Mouse (Mus musculus) spleen, postnatal 36 days (tissue): ENCODE data around the gene Slc1a7.

Experiments used
- DNase-seq, 2 experiments: peaks; one replicate each; pipeline ENCODE4 v3.0.0; 2022; ENCODE audit warnings: low spot score in 2 of 2, mixed read lengths in 1 of 2

Slc1a7 gene

DNA sequence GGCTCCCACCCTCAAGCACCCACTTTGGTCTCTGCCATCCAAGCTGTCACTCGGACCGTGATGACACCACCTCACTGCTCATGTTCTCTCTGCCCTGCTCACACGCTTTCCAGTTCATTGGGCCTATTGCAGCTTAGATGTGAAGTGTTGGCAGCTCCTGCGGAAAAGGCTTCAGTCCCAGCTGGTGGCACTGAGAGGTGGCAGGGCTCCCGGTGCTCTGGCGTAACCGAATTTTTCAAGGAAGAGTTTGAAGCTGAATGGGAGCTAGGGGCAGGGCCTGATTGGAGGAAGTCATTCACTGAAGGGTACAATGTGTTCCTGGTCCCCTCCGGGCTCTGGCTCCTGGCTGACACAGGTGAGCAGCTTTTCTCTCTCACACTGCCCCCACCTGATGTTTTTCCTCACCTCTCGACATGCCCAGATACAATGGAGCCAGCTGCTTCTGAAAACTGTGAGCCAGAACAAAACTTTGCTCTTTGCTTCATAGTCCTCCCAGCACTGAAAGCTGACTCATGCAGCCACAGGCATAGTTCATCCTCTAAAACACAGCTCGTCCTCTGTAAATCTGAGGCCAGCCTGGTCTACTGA is 83.6 kb downstream of the Slc1a7 start:
- DNase-seq: no peak

DNA sequence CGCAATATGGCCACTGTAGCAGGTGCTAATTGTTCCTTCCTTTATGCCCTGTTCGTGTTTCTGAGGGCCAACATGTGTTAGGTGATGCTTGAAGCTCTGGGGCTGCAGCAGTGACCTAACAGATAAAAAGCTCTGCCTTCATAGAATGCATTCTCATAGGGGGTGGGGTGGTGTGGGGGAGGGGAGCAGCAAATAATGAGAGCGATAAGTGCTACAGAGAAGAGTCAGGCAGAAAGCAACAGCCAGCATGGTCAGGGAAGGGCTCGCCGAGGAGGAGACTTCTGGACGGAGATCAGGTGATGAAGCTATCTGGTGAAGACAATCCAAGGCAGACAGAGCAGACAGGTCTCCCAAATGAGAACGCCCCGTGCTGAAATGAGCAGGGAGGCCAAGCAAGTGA is 84.5 kb downstream of the Slc1a7 start:
- DNase-seq: no peak

DNA sequence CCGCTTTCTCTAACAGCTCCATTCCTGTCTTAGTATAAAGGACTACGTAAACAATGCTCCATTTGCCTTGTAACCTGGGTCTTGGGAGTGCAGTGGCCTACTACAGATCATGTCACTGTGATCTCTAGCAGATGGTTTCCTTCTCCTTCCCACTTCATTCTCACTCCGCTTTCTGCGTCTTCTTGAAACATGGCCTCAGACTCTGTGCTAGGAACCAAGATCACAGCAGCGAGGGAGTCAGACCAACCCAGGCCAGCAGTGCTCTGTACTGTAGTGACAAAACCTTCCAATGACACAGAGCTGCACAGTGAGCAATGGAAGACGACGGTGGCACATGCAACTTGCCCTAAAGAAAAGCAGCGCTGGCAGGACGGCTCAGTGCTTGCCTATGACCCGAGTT is 87.7 kb downstream of the Slc1a7 start:
- DNase-seq: no peak

DNA sequence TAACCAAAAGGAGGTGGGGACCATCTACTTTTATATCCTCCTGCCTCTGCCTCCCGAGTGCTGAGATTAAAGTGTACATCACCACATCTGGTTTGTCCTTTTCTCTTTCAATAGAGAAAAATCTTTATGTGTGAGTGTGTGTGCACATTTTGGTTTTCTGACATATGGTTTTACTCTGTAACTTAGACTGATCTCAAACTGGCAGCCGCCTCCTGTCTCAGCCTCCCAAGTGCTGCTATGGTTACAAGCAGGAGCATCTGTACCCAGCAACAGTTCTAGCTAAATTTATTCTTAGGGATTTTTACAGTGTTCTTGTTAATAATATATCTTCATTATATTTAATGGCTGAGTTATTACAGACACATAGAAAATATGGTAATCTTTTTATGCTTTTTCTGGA is 89.1 kb downstream of the Slc1a7 start:
- DNase-seq: no peak

DNA sequence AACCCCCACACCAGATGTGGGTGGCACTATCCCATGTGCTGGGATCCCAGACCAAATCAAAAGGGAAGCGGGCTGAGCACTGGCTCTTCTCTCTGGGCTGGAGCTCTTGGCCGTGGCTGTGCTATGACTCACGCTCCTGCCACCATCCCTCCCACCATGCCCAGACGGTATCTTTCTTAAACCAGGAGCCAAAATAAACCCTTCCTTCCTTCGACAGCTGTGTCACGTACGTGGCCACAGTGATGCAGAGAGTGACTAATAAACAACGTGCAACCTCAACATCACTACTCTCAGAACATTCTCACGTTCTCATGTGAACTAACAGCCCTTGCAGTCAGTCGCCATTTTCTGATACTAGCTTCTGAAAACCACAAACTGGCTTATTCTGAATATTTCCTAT is 90.0 kb downstream of the Slc1a7 start:
- no peak for DNase-seq

DNA sequence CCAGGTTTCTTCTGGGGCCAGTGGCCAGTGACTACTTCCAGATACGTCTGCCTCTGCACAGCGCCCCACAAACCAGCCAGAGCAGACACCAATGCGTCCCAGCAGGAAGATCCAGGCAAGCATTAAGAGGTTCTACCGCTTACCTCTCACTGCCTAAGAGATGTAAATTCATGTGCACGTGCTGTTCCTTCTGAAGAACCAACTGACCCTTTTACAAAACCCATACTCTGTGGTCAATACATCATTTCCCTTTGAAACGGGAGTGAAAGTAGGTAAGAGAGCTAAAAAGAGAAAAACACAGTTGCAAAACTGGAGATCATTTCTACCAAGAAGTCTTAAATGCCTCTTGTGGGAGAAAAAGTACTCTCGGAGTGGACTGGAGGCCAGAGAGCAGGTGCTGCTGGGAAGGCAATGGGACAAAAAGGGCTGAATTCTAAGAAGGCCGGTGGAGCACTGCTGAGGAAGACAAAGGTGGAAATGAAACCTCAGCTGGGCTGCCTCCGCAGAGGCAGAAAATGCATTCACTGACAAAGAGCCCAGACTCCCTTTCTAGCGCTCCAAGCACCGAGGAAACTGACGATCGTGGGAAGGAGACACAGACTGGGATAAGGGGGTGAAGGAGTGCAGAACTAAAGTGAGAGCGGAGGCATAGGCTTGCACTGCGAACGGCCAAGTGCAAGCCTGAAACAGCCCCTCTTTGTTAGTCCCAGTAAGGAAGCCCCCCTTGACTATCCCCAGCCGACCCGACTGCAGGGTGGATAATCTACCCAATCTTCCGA is 91.7 kb downstream of the Slc1a7 start:
- no peak for DNase-seq

DNA sequence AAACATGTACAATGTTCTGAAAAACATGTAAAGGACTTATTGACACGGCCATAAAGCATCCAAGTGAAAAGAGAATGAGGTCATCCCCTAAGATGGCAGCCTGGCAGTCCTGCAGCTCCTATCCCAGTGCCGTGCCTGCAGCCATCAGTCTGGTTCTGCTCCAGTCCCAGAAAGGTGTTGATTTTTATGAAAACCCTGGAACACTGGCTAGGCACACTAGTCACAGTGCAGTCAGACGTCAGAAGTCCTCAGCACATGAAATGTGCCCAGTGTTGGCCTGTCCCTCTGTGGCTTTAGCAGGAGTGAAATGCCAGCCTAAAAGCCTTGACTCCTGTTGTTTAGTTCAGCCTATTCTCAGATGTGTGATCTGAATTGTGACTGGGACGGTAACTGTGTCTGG is 92.6 kb downstream of the Slc1a7 start:
- DNase-seq: no peak

DNA sequence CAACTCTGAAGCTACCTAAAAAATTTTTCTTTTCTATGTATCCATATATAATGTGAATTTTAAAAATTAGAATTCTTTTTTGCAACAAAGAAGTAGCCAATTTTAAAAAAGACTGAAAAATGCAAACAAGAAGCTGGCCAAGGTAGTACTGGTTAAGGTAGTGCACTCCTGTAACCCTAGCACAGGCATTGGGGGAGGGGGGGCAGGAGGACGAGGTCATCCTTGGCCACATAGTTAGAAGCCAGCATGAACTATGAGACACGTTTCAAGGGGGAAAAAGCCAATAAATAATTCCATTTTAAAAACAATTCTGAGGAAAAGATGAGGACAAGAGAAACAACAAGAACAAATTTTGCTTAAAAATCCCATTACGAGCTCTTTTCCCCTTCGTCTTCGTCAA is 94.4 kb downstream of the Slc1a7 start:
- DNase-seq: no peak
